Mouse (Mus musculus): ENCODE measurements around the gene Pigq.
A peak's percentile ranks its signal among the peaks of the same experiment; 100 is the strongest.

Pigq gene

GRCm38 (mm10) chr17:25958771-25959494 lies 14.2 kb upstream of the Pigq start:
- no peak for DNase-seq (ENCODE audit: low spot score)

GRCm38 (mm10) chr17:25957586-25958051 lies 12.9 kb upstream of the Pigq start:
- DNase-seq (ENCODE audit: low spot score) = no peak

GRCm38 (mm10) chr17:25956631-25957030 lies 11.9 kb upstream of the Pigq start:
- DNase-seq (ENCODE audit: low spot score) = no peak

- DNase-seq (ENCODE audit: low spot score) = no peak
Measured at GRCm38 (mm10) chr17:25956201-25956600, 11.5 kb upstream of the Pigq start.

- DNase-seq (ENCODE audit: low spot score) = no peak
Measured at GRCm38 (mm10) chr17:25955736-25956135, 11.0 kb upstream of the Pigq start.

- DNase-seq (ENCODE audit: low spot score) = no peak
Measured at GRCm38 (mm10) chr17:25954671-25955070, 9.9 kb upstream of the Pigq start.

- no peak for DNase-seq (ENCODE audit: low spot score)
Measured at GRCm38 (mm10) chr17:25953161-25953560, 8.4 kb upstream of the Pigq start.

GRCm38 (mm10) chr17:25951803-25952623 lies 7.3 kb upstream of the Pigq start, which contains the start of gene A930017K11Rik:
TSS of gene A930017K11Rik (minus strand) at chr17:25952565.
- no peak for DNase-seq (ENCODE audit: low spot score)

GRCm38 (mm10) chr17:25951225-25951802 lies 6.6 kb upstream of the Pigq start:
- no peak for DNase-seq (ENCODE audit: low spot score)

GRCm38 (mm10) chr17:25950706-25951105 lies 6.0 kb upstream of the Pigq start:
- DNase-seq (ENCODE audit: low spot score) = no peak

GRCm38 (mm10) chr17:25949981-25950380 lies 5.2 kb upstream of the Pigq start:
- no peak for DNase-seq (ENCODE audit: low spot score)

GRCm38 (mm10) chr17:25948051-25948450 lies 3.3 kb upstream of the Pigq start:
- no peak for DNase-seq (ENCODE audit: low spot score)

GRCm38 (mm10) chr17:25947576-25947975 lies 2.8 kb upstream of the Pigq start:
- DNase-seq (ENCODE audit: low spot score) = no peak

GRCm38 (mm10) chr17:25946891-25947290 lies 2.2 kb upstream of the Pigq start:
- DNase-seq (ENCODE audit: low spot score) = no peak

- no peak for DNase-seq (ENCODE audit: low spot score)
Measured at GRCm38 (mm10) chr17:25946349-25946748, 1.6 kb upstream of the Pigq start.

GRCm38 (mm10) chr17:25945517-25946155 lies 900 bp upstream of the Pigq start:
- DNase-seq (ENCODE audit: low spot score) = no peak

GRCm38 (mm10) chr17:25943769-25944168 lies 967 bp downstream of the Pigq start:
- DNase-seq (ENCODE audit: low spot score) = no peak

GRCm38 (mm10) chr17:25943221-25943620 lies 1.5 kb downstream of the Pigq start:
- DNase-seq (ENCODE audit: low spot score) = no peak

- DNase-seq (ENCODE audit: low spot score) = no peak
Measured at GRCm38 (mm10) chr17:25942597-25943151, 2.1 kb downstream of the Pigq start.

GRCm38 (mm10) chr17:25941511-25942241 lies 3.1 kb downstream of the Pigq start:
- peak; percentile 75 for DNase-seq (ENCODE audit: low spot score)

GRCm38 (mm10) chr17:25934526-25934925 lies 10.2 kb downstream of the Pigq start:
- no peak for DNase-seq (ENCODE audit: low spot score)
